Mouse (Mus musculus): ENCODE data around the gene Stk11ip. TPM values are rescaled to one million over a fixed set of nuclear protein-coding genes. Genes with fewer than 3 reads are reported as not detected.

The Stk11ip gene
- polyA plus RNA-seq, 1 experiment from 2014 or later: 20.8 TPM

DNA sequence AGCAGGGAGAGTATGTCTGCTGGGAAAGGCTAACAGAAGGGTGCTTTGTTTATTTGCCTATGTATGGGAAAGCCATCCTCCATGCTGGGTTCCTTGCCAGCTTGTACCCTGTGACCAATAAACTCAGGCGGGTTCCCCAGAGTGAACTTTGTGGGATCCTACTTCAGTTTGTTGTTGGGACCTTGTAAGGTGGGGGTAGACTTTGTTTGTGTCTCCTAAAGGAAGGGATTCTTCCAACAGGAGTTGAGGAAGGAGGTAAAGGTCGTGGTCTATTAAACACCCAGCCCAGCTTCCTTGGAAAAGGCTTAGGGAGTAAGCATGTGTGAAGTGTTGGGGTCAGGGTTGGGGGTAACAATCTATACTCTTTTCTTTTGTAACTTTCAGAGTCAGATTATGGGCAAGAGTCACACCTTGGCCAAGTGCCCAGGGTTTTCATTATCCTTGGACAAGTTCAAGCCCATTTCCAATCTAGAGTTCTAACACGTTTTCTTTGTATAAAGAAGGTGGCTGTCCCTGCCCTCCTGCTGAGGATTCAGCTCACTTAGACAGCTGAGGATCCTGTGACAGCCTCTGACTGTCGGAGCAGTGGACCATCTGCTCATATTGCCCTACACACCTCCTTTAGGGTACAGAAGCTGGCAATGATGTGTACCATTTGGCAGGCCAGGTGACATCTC is 40.0 kb downstream of the Stk11ip start:
- Histone ChIP-seq H3K4me1 (peaks cover 7% of the 10 kb centered on the region), H3K4me2 (no peak overlapping the region), H3K36me3 (no peaks in the 10 kb centered on the region), H3K9ac (no peak overlapping the region), H3K27ac (no peak overlapping the region), H3K27me3 (peaks cover 3% of the 10 kb centered on the region; the same call in 1 of the 2 replicates), H3K4me3 (no peak overlapping the region), H3K9me3 (no peaks in the 10 kb centered on the region)
- 31% methylated on average over 4 of the region's 4 CpGs for WGBS
- no peak for ATAC-seq (ENCODE audit: borderline replicate concordance, extremely low read depth, low FRiP score, low TSS enrichment)

DNA sequence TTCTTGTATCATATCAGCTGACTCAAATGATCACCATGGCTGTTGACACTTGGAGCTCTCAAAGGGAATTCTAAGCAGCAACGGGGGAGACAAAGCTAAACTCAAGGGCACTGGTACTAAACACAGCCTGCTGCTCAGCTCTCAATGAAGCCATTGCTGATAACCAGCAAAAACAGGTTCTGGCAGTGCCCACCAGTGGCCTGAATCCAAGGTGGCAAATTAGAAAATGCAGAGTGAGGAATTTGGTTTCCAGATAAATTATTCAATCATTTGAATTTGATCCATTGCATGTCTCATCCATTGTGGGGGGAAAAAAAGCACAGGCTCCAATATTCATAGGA is 40.5 kb downstream of the Stk11ip start:
- Histone ChIP-seq H3K36me3 (no peaks in the 10 kb centered on the region), H3K27ac (no peak overlapping the region), H3K4me2 (no peak overlapping the region), H3K9ac (no peak overlapping the region), H3K9me3 (no peaks in the 10 kb centered on the region), H3K4me1 (peaks cover 7% of the 10 kb centered on the region), H3K4me3 (no peak overlapping the region), H3K27me3 (peaks cover 3% of the 10 kb centered on the region; the same call in 1 of the 2 replicates)
- no peak for ATAC-seq (ENCODE audit: borderline replicate concordance, extremely low read depth, low FRiP score, low TSS enrichment)
- 33% methylated on average over 1 of the region's 1 CpGs for WGBS

DNA sequence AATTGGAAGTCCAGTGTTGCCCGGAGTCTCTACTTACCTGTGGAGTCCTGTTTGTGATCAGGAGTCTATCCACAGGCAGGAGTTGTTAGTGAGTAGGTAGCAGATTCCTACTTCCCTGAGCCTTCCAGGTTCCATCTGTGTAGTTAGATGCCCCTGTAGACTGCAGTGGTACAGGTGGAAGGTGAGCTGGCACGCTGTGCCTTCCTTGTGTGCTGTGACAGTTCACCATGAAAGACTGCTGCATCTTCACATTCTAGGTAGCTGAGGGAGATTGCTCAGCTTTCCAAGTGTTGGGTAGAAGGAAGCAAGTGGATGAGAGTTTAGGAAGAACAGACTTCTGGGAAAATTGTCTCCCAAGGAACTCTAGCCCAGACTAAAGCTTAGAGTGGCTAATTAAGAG is 42.8 kb downstream of the Stk11ip start:
- H3K9ac ChIP-seq: no peak overlapping the region
- no peak for ATAC-seq (ENCODE audit: borderline replicate concordance, extremely low read depth, low FRiP score, low TSS enrichment)
- 76% methylated on average over 2 of the region's 2 CpGs for WGBS
- no peaks in the 10 kb centered on the region for H3K27me3 ChIP-seq
- H3K4me2 ChIP-seq: no peak overlapping the region
- no peak overlapping the region for H3K4me3 ChIP-seq
- peaks cover 3% of the 10 kb centered on the region for H3K4me1 ChIP-seq
- H3K9me3 ChIP-seq: no peaks in the 10 kb centered on the region
- H3K36me3 ChIP-seq: no peaks in the 10 kb centered on the region
- no peak overlapping the region for H3K27ac ChIP-seq

DNA sequence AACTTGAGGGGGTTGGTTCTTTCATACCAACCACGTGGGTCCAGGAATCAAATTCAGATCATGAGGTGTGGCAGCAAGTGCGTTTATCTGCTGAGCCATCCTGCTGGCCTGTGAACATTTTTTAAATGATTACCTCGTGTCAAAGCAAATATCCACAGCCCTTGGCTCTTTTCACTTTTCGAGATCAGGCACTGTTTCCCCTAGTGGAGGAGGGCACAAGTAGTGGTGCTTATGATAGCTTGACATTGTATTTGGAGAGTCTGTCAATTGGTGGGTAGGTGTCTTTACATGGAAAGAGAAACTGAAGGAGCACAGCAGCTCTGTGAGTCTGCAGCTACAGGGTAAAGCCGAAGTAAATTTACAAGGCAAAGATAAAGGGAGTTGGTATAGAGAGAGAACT is 43.6 kb downstream of the Stk11ip start:
- Histone ChIP-seq H3K9ac (no peak overlapping the region), H3K27me3 (no peaks in the 10 kb centered on the region), H3K4me3 (no peak overlapping the region), H3K4me2 (no peak overlapping the region), H3K36me3 (no peaks in the 10 kb centered on the region), H3K9me3 (no peaks in the 10 kb centered on the region), H3K4me1 (no peaks in the 10 kb centered on the region), H3K27ac (no peak overlapping the region)
- 20% methylated on average over 5 of the region's 5 CpGs for WGBS
- ATAC-seq (ENCODE audit: borderline replicate concordance, extremely low read depth, low FRiP score, low TSS enrichment): no peak

DNA sequence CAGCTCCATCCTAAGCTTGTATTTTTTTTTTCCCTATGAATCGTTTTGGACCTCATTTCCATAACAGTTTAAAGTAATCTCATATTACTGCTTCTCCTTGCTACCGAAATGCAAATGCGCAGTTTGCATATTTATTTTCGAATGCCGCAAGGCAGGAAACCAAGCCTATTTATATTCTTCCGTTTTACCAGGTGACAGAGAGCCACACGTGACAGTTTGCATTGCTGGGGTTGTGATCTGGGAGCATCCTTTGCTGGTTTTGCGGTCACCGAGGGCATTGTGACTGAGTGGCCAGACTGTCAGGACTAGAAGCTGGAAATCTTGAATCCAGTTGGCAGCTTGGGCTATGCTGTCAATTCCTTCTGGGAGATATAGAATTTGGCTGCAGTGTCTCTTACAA is 44.3 kb downstream of the Stk11ip start:
- Histone ChIP-seq H3K4me1 (no peaks in the 10 kb centered on the region), H3K4me3 (no peak overlapping the region), H3K9me3 (no peaks in the 10 kb centered on the region), H3K9ac (no peak overlapping the region), H3K27me3 (no peaks in the 10 kb centered on the region), H3K4me2 (no peak overlapping the region), H3K36me3 (no peaks in the 10 kb centered on the region), H3K27ac (no peak overlapping the region)
- WGBS: 52% methylated on average over 9 of the region's 9 CpGs
- no peak for ATAC-seq (ENCODE audit: borderline replicate concordance, extremely low read depth, low FRiP score, low TSS enrichment)

DNA sequence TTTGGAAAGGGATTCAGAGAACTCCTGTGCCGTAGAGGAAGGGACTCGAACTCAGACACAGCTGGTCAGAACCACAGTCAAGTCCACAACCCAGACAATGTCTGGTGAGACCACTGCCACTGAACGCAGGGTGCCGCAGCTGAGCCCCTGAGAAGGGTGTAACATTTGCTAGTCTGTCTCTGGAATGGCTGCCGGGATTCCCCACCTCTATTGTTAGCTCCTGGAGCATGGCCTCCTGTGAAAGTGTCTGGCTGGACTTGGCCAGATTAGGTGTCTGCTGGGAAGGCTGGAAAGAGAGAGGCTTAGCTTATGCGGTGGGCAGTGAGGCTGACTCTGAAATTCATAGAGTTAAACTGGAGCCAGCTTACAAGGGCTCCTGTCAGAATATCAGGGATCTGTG is 49.1 kb downstream of the Stk11ip start:
- Histone ChIP-seq H3K36me3 (no peaks in the 10 kb centered on the region), H3K4me2 (no peak overlapping the region), H3K9ac (no peak overlapping the region), H3K4me1 (no peaks in the 10 kb centered on the region), H3K27ac (no peak overlapping the region), H3K9me3 (no peaks in the 10 kb centered on the region), H3K27me3 (peaks cover 3% of the 10 kb centered on the region; the same call in 1 of the 2 replicates), H3K4me3 (no peak overlapping the region)
- WGBS: 58% methylated on average over 6 of the region's 6 CpGs
- no peak for ATAC-seq (ENCODE audit: borderline replicate concordance, extremely low read depth, low FRiP score, low TSS enrichment)

DNA sequence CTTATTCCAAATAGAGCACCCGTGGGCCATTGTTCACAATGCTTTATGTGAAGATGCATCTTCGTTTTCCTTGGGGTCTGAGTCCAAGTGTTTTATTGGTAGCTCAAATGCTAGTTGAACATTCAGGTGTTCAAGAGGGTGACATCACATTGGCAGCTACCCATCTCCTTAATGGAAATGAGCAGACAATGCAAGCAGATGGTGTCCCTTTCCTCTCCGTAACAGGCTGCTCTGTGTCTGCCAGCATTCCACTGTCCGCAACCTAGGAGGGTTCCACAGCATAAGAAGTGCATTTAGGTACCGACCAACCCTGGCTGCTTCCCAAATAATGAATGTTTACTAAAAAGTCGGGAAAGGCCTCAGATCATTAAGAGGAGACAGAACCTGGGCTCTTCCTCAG is 51.4 kb downstream of the Stk11ip start:
- no peak overlapping the region for H3K9ac ChIP-seq
- no peak overlapping the region for H3K4me3 ChIP-seq
- H3K27me3 ChIP-seq: peaks cover 3% of the 10 kb centered on the region; the same call in 1 of the 2 replicates
- H3K9me3 ChIP-seq: no peaks in the 10 kb centered on the region
- H3K4me1 ChIP-seq: no peaks in the 10 kb centered on the region
- WGBS: 68% methylated on average over 6 of the region's 6 CpGs
- no peak overlapping the region for H3K4me2 ChIP-seq
- no peak overlapping the region for H3K27ac ChIP-seq
- H3K36me3 ChIP-seq: no peaks in the 10 kb centered on the region
- no peak for ATAC-seq (ENCODE audit: borderline replicate concordance, extremely low read depth, low FRiP score, low TSS enrichment)

DNA sequence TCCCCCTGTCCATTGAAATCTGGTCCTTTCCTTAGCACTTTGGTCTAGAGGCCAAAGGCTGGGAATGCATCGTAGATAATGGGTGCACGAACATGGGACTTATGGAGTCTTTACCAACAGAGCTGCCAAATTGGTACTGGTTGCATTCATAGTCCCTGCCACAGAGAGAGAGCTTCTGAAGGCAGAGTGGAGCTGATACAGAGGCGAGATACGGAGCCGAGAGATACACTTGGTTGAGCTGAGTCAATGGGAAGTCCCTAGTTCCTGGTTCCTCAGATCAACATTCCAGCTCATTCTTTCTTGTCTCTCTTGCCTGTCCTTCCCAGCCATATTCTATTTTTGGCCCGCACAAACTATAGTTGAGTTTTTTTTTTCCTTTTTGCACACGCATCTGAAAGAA is 52.4 kb downstream of the Stk11ip start:
- no peak overlapping the region for H3K9ac ChIP-seq
- H3K4me3 ChIP-seq: no peak overlapping the region
- WGBS: 72% methylated on average over 7 of the region's 7 CpGs
- H3K4me2 ChIP-seq: no peak overlapping the region
- no peaks in the 10 kb centered on the region for H3K9me3 ChIP-seq
- H3K27ac ChIP-seq: no peak overlapping the region
- H3K4me1 ChIP-seq: no peaks in the 10 kb centered on the region
- no peak for ATAC-seq (ENCODE audit: borderline replicate concordance, extremely low read depth, low FRiP score, low TSS enrichment)
- peaks cover 3% of the 10 kb centered on the region; the same call in 1 of the 2 replicates for H3K27me3 ChIP-seq
- no peaks in the 10 kb centered on the region for H3K36me3 ChIP-seq

DNA sequence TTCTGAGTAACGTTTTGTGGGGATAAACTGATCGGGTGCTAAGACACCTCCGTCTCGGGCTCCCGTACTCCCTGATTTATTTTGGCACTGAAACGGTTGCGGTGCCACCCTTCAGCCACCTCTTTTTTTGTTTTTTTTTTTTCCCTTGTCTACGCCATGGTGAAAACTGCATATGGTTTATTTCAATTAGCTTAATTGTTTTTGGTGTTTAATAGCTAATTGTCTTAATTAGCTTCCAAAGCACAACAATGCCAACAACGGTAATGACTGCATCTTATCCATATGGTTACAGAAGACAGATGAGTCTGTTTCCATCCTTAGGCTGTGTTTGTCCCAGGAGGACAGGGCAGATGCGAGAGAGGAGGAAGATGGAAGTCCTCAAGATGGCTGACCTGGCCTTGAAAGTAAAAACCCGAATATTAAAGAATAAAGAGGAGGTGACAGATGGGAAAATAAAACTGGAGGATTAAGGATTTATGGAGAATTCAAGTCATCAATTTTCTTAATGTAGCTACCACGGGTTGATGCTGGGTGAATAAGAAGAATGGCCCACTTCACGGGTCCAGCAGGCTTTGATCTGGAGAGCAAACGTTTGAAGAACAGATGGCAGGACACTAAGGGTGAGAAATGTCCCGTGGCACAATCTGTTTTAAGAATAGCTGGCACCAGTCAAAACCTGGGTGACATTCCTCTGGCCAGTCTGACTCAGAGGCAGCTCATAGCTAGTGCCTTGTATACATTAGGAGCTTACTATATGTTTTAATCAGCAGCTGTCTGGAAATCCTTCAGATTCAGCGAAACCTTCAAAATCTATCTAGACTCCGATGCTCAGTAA is 53.4 kb downstream of the Stk11ip start:
- H3K4me2 ChIP-seq: no peak overlapping the region
- H3K4me3 ChIP-seq: no peak overlapping the region
- H3K9me3 ChIP-seq: no peaks in the 10 kb centered on the region
- no peak overlapping the region for H3K9ac ChIP-seq
- no peak for ATAC-seq (ENCODE audit: borderline replicate concordance, extremely low read depth, low FRiP score, low TSS enrichment)
- peaks cover 3% of the 10 kb centered on the region; the same call in 1 of the 2 replicates for H3K27me3 ChIP-seq
- 61% methylated on average over 17 of the region's 17 CpGs for WGBS
- no peaks in the 10 kb centered on the region for H3K36me3 ChIP-seq
- H3K4me1 ChIP-seq: no peaks in the 10 kb centered on the region
- no peak overlapping the region for H3K27ac ChIP-seq

DNA sequence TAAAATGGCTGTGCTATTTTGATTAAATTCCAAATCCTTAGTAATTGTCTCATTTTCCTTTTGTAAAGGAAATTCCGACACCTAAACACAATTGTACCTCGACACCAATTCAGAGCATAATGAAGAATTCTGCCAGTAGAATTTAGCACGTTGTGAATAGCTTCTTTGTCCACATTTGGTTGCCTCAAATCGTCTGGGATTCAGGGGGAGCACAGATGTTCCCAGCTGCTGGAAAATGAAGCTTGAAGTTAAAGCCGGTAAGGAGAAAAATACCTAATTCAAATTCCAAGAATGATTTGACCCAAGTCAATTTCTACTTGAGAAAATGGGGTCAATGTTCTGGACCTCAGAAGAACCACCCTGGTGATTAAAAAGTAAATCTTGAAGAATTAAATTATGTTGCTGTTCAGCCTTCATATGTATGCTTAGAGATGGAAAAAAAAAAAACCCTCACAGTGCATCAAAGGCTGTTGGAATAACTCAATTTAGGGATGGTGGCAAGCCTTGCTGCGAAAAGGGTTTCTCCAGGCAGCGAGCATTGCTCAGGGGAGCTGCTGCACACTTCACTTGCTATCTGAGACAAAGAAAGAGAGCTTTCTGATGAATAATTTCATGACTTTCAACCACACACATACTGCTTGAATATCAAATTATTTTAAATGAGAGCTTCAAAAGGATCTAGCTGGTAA is 60.8 kb downstream of the Stk11ip start:
- Histone ChIP-seq H3K27me3 (no peaks in the 10 kb centered on the region), H3K4me2 (no peak overlapping the region), H3K27ac (no peak overlapping the region), H3K4me1 (no peaks in the 10 kb centered on the region), H3K9ac (no peak overlapping the region), H3K9me3 (no peaks in the 10 kb centered on the region), H3K4me3 (no peak overlapping the region), H3K36me3 (no peaks in the 10 kb centered on the region)
- 50% methylated on average over 7 of the region's 7 CpGs for WGBS
- no peak for ATAC-seq (ENCODE audit: borderline replicate concordance, extremely low read depth, low FRiP score, low TSS enrichment)

DNA sequence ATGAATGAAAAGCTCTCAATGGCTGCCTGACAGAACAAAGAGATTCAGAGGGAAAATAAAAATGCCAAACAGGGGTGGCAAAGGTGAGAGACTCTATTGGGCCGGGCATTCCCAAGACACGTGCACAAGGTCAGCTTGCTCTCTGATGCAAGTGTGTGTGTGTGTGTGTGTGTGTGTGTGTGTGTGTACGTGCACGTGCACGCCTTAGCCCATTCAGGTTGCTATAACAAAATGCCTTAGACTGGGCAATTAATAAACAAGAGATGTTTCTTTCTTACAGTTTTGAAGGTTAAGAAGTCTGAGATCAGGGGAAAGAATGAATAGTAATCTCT is 61.3 kb downstream of the Stk11ip start:
- no peak for ATAC-seq (ENCODE audit: borderline replicate concordance, extremely low read depth, low FRiP score, low TSS enrichment)
- no peak overlapping the region for H3K4me3 ChIP-seq

DNA sequence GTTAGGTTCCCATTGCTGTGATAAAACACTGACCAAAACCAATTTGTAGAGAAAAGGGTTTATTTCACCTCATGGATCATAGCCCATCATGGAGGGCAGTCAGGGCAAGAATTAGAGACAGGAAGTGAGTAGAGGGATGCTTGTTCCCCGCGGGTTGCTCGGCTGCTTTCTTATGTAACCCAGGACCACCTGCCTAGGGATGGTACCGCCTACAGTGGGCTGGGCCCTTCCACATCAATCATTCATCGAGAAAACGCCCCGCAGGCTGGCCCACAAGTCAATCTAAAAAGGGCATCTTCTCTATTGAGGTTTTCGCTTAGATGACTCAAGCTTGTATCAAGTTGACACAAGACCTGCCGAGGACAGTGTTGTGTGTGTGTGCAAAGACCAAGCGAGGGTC is 61.7 kb downstream of the Stk11ip start:
- Histone ChIP-seq H3K27ac (no peak overlapping the region), H3K4me2 (no peak overlapping the region), H3K4me3 (no peak overlapping the region), H3K9me3 (no peaks in the 10 kb centered on the region), H3K27me3 (no peaks in the 10 kb centered on the region), H3K9ac (no peak overlapping the region), H3K36me3 (no peaks in the 10 kb centered on the region), H3K4me1 (peaks cover 9% of the 10 kb centered on the region)
- 68% methylated on average over 10 of the region's 10 CpGs for WGBS
- no peak for ATAC-seq (ENCODE audit: borderline replicate concordance, extremely low read depth, low FRiP score, low TSS enrichment)

More for the DNA sequence above, 61.3 kb downstream of the Stk11ip start:
- Histone ChIP-seq H3K4me2 (no peak overlapping the region), H3K27ac (no peak overlapping the region), H3K27me3 (no peaks in the 10 kb centered on the region), H3K4me1 (peaks cover 4% of the 10 kb centered on the region; the same call in 1 of the 2 replicates), H3K9ac (no peak overlapping the region), H3K9me3 (no peaks in the 10 kb centered on the region), H3K36me3 (no peaks in the 10 kb centered on the region)
- 84% methylated on average over 5 of the region's 5 CpGs for WGBS
